Mouse (Mus musculus) neural tube, embryonic 10.5 days (tissue): Measurements from ENCODE around the gene Siah2.

ENCODE experiments used
- DNase-seq: peaks from one replicate; pipeline ENCODE4 v3.0.0-alpha.2; 2017; ENCODE audit warnings: low spot score; ENCODE audit errors: extremely low spot score

Gene Siah2

DNA sequence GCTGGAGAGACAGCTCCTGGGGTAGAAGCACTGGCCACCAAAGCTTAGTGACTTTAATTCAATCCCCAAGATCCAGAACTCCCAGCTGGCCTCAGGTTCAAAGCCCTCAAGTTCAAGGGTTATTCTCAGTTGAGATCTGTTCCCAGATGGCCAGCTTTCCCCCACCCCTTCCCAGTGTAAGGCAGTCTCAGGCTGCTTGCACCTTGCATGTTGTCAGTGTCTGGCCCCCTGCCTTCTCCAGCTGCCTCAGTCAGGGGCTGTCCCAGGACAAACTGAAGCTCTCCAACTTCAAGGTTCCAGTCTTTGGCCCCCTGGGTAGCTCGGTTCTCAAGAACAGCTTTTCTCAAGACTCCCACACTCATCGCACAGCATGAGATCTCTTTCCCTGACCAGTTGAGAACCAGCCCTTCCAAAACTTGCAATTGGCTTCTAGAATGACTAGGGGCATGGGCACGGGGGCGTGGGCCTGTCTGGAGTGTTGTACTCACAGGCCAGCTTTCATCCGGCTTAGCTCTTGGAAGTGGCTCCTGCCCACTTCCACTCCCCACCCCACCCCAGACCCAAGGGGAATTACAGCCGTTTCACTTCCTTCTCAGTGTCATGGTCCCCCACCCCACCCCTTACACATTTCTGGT, 20.5 kb downstream of the Siah2 start:
- DNase-seq, result no peak

DNA sequence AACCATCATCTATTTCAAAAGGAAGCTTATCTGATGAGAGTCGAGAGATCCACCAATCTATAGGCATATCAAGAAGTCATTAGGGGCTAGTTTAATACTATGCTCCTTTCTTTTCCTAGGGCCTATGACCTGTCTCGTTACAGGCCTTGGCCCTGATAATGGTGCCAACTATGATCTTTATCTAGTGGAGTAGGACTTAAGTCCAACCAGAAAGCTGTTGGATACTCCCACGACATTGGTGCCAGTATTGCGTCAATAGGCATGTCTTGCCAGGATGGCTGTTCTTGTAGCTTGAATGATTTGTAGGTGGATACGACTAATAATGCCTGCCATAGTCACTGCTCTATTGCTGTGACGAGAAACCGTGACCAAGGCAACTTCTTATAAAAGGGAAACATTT, 28.2 kb downstream of the Siah2 start:
- no peak for DNase-seq

DNA sequence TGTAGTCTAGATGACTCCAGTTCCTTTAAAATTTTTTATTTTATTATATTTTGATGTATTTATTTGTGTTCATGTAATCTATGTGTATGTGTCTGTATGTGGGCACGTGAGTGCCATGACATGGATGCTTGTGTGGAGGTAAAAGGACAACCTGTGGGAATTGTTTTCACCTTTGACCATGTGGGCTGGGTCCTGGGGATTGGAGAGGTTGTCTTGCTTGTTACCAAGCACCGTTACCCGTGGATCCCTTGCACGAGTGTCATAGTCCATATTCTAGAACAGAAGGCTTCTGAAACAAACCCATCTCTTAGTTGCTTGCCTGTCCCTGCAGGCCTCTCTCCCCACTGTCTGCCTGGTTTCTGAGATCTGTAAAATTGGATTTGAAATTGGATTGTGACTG, 31.6 kb downstream of the Siah2 start:
- no peak for DNase-seq

DNA sequence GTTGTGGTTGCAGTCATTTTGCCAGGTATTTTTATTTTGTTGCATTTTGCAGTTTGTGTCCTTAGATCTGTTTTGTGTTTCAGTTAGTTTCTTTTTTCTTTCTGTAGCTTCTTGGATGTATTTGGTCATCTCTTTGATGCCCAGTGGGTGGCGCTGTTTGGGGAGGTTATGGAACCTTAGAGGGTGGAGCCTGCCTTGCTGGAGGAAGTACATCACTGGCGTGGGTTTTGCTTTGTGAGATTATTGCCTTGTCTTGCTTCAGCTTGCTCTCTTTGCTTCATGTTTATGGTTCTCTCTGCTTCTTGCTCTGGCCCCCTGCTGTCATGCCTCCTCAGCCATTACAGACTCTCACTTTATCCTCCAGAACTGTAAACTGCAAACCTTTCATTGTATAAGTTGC, 34.8 kb downstream of the Siah2 start:
- no peak for DNase-seq

DNA sequence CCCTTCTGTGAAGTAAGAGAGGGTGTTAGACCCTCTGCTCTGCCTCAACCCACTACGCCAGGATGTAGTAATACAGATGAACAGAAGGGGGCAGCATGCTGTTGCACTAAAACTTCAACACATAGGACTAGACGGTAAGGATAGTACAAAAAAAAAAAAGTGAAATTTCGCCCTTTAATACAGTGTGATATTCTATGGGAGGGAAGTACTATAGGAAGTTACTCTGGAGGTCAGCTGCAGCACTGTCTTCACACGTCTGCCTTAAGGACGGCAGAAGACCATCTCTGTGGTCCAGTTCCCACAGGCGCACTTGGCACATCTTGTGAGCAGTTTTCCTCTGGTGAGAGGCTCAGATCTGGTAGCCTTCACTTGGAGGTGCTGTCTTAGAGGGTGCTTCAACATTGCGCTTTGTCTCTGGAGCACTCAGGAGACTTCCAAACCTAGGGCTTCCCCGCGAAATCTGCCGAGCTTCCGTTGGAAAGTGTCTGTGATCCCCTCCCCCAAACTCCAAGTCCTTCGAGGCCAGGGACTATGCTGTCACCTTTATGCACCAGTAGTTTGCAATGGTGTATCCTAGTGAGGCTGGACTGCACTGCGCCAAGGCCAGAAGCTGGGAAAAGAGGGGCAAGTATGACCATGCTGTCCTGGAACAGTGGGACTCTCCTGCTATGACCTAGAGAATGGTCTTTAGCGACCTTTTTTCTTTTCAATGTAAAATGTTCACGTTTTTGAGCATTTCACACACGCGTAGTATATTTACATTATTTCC, 36.7 kb downstream of the Siah2 start:
- peak; percentile 59 for DNase-seq

DNA sequence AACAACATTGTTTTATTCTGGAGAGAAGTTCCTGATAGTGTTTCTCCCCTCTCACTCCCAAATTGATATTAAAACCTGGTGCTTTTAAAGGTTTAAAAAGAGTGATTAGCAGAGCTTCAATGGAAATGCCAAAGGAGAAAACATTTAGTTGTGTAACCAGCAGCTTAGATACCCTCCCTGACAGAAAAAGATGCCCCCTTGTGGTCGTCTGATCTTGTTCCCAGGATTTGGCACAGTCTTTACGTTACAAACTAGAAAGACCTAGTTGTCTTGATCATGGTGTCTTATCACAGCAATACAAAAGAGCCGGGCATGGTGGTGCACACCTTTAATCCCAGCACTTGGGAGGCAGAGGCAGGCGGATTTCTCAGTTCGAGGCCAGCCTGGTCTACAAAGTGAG, 38.3 kb downstream of the Siah2 start:
- DNase-seq, result no peak

DNA sequence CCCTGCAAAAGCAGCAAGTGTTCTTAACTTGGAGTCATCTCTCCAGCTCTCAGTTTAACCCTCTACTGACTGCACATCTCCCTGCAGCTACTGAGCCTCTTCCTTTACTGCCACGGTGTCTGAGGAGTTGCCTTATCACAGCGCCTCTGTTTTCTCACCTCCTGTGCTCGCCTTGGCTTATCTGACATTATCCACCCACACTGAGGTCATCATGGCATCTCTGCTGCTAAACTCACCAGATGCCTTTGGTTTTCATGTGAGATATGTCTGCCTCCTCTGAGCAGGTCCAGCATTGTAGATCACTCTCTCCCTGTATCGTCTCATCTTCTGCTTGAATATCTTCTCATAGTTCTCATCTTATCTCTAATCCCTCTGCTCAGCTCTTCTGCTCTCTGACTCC, 41.9 kb downstream of the Siah2 start:
- DNase-seq, result no peak

DNA sequence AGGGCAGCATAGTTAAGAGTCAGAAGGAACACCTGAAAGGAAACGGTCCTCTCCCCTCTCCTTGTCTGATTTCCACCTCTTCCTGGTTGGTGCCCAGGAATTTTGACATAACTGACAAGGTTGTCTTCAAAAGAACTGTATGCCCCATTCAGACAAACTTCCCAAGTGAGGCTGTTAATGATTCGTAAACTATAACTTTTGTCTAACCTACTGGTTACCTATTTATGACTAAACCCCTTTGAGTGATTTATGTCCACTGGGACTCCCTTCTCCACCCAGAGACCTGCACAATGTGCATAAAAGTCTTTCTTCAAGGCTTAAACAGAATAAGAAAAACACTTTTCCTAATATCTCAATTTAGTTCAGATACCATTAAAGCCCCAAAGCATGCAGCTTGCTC, 45.0 kb downstream of the Siah2 start:
- no peak for DNase-seq

DNA sequence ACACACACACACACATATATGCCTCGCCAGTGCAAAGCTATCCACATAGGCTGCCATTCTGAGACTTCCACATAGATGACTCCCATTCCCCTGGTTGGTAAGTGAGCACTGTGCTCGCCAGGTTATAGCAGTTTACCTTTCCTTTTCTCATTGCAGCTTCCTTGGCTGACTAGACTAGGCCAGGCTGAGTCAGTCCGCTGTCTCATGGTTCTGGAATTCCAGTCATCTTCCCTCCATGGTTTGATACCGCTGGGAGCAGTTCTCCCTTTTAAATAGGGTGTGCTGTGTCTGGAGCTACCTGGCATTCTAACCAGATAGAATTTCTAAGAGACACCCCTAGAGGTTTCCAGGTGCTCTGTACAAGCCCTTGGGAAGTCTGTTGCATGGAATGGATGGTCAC, 46.0 kb downstream of the Siah2 start:
- DNase-seq, result no peak

DNA sequence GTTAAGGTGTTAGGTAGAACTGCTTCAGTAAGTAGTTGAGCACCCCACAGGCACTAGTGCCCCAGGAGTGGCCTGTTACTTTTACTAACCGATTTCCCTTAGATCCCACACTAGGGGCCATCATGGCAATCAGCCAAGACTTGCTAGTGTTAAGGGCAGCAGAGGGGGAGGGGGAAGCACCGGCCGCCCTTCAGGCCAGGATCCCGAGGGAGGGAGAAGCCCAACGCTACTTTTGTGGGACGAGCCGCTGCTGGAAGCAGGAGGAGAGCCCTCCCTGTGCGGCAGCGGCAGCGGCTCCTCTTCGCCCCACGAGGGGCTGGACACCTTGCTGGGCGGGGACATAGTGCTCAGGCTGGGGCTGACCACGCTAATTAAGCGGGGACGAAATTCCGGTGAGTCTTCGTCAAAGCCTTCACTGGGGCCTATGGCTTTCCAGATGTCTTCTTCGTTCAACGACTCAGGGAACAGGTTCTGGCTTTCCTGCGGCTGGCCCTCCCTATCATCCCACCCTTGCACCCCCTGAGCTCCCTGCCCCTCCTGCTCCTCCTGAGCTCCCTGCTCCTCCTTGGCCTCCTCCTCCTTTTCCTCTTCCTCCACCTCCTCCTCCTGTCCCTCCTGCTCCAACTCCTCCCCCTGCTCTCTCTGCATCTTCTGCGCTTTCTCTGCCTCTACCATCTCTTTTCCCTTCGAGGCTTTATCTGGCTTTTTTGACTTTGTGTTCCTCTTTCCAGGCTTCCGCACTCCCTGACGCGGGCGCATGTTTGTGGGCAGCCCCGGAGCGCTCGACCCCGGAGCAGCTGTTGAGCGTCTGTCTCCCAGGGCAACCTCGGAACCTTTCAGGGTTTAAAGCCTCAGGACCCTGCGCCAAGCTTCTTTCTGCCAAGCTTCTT, 55.5 kb downstream of the Siah2 start, which contains the start of gene Erich6:
TSS of gene Erich6 (minus strand) at position 802 of the 890 bp plus-strand sequence.
- peak; percentile 66 for DNase-seq

DNA sequence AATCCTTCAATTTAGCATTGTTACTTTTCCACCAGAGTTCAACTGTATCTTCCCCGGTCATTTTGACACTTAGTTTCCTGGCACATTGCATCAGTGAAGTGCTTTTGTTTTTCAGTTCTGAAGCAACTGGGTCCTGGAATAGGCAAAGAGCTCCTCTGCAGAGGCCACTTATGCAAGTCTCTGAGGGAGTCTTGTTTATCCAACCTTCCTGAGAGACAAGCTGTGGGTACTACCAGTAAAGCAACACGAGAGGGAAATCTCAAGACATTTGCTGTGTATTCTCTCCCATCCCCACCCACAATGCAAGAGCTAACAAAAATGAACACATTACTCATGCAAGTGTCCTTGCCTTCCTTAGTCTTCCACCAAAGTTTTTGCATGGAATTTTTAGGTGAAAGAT, 60.5 kb downstream of the Siah2 start:
- DNase-seq, result no peak

DNA sequence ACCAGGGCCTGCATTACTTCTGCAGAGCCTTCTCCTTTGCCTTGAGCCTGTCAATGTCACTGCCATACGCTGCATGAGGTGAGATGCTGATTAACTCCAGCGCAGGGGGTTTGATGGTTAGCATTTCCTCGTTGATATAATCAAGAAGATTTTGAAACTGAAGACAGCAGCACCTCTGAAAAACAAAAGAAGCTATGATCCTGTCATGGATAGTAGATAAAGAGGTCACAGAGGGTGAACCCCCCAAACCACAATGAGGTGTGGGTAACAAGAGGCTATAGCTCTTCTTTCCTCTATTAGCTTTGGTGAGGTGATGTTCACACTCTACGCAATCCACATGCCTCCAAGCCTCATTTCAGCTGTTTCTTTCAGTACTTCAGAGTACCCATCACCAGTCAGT, 67.2 kb downstream of the Siah2 start:
- no peak for DNase-seq
